Mouse (Mus musculus): ENCODE results near the gene Brat1.

- TF ChIP-seq CTCF (IDR thresholded peaks at IDR 0.05; ENCODE audit: extremely low read depth, insufficient read length, insufficient replicate concordance, low read depth, low read length): no peak
- TF ChIP-seq POLR2A (IDR thresholded peaks at IDR 0.05; ENCODE audit: low read depth, low read length): no peak
Measured at GRCm38 (mm10) chr5:140675079-140675478, 29.7 kb upstream of the Brat1 start.
